Mouse (Mus musculus) kidney, postnatal 10 days (tissue): ENCODE measurements at regions not wholly inside any gene's neighbourhood (a gene's known extent, or its start where the extent isn't known, plus 50 kb on each side); places are given as distances from the start of the nearest gene placed in this dataset.
A peak's percentile ranks its signal among the peaks of the same experiment; 100 is the strongest.

Experiments
- DNase-seq: peaks from one replicate; pipeline ENCODE4 v3.0.0; 2021; ENCODE audit warnings: mixed read lengths

DNA sequence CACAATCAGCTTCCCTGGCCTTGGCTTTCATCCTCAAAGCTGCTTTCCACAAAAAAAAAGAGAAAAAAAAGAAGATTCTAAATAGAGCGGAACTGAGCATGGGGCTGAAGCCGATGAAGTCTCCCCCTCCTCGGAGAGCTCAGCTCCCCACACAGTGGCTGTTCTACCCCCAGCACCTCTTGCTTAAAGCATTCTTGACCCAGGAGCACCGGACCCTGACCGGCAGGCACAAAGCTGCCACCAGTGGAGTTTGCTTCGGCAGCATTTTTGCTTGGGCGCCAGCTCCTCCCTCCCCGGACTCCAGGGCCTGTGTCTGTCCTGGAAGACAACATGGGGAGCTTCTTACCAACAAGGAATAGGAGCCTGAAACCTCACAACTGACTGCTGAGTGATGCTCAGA is 249.4 kb downstream of the Sox9 start:
- DNase-seq: peak; percentile 62

DNA sequence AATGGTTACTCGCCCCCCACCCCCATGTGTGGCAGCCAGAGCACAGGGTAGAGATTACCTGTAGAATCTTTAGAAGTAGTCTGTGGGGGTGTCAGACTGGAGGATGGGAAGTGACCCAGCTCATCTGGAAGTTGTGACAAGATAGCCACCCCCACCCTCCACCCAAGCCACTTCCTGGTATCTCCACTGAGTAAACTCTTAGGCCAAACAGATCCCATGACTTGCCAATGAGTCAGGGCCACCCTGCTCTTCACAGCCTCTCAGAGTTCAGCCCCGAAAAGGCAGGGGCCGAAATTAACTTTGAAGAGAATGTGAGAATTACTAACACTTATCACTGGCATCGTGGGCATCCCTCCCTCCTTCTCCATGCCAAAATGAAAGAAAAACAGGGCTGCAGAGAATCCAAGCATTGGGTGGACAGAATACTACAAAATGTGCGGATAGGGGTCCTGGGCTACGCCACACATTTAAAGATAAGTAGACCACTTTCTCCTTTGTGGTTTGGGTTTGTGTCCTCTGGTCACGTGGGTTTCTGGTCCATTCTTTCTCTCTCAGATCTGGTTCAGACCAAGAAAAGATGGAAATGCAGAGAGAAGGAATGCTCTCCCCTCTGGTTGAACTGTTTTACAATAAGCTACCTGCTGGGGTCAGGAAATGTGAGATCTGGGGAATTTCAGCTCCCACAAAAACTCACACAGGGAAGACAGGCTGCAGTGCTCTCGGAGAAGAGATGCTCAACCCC is 250.6 kb downstream of the Sox9 start:
- DNase-seq: no peak

GRCm38 (mm10) chr11:113034911-113035310 is 252.9 kb downstream of the Sox9 start:
- DNase-seq: no peak

- DNase-seq: no peak
Observed at GRCm38 (mm10) chr11:113037736-113038135, 255.7 kb downstream of the Sox9 start.

GRCm38 (mm10) chr11:113042710-113043109 is 260.7 kb downstream of the Sox9 start:
- no peak for DNase-seq

DNA sequence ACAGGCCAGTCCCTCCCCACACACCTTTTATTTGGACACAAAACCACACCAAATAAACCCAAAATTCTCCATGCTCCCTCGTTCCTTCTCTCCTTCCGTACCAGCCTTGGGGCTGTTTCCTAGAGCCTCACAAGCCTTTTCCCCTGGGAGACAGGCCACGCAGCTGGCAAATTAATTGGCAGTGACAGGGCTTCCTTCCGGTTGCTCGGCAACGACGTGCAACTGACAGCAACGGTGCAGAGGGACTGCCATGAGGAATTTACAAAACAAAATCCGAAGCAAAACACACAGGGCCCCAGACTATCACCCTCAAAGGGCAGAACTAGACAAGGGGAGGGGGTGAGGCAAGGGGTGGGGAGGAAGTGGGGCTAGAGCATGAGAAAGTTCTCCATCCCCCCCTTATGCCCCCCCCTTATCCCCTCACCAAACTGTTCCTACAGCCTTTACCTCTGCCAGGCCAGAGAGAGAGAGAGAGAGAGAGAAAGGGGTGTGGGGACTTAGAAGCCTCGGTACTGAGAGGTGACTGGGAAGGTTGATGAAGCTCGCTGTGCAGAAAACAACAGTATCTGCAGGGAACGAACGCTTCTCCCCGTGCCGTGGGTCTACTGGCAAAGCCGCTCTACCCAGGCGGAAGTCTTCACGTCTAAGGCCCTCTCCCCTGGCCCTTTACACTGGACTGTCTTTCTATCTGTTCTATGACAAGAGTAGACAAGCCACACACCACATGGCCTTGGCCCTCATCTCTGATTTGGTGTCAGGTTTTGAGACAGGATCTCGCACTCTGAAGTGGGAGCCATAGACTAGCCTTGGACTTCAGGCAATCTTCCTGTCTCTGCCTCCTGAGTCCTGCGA is 264.4 kb downstream of the Sox9 start:
- peak; percentile 65 for DNase-seq

DNA sequence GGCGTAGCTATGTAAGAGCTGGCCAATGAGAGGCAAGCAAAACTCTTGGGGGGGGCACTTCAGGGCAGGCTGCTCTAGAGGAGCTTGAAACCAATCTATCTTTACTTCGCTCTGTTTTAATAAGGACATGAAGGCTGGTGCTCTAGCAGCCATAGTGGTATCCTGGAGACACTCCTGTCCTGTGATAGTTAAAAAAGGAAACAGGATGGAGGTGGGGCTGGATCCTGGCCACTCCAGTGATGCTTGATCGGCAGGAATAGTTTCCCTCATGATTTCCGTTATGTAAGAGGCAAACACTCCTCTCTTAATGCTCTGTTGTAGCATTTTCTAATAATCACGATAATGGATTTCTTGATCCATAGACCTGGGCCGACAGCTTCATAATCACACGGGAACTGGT is 266.1 kb downstream of the Sox9 start:
- DNase-seq: no peak

- DNase-seq: no peak
Observed at GRCm38 (mm10) chr11:113049593-113049992, 267.6 kb downstream of the Sox9 start.

DNA sequence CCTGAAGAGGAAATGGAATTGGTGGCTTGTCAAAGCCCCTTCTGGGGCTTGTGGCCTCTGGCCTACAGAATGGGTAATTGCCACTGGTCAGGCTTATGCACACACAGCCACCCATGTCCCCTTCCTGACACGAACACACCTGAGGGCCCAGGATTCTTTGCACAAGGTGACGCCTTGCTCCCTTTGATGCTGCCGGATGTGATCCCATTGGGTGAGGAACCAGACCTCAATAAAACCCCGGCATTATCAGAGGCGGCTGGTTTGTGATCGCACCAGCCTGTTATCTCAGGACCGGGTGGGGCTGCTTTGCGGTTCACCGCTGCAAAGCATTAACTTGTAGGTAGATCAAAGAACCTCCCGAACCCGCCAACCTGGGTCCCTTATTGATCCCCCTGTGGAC is 270.5 kb downstream of the Sox9 start:
- DNase-seq: no peak

DNA sequence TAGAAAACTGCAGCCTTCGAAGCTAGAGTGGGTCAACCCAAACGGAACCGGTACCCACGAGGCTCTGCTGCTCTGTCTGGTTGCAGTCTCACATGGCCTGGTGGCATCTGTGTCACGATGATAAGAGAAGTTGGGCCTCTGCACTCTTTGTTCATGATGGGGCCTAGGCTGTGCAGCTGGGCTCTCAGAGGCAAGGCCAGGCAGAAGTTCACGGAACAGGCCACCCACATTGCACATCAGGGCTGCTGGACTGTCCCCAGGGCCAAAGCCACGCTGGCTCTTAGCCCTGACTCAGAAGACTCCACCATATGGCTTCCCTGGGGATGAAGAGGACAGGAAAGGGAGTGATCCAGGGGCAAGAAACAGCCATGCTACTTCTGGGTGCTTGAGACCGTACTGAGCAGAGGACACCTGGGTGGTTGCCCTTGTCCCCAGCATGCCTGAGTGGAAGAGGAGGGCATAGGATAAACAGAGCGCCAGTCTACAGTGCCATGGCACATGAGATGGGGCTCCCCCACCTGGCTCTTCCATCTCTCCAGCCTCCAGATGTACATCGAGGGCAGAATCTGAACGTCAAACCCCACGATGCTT is 274.1 kb downstream of the Sox9 start:
- peak; percentile 62 for DNase-seq

- DNase-seq: no peak
Observed at GRCm38 (mm10) chr11:113056824-113057223, 274.8 kb downstream of the Sox9 start.

DNA sequence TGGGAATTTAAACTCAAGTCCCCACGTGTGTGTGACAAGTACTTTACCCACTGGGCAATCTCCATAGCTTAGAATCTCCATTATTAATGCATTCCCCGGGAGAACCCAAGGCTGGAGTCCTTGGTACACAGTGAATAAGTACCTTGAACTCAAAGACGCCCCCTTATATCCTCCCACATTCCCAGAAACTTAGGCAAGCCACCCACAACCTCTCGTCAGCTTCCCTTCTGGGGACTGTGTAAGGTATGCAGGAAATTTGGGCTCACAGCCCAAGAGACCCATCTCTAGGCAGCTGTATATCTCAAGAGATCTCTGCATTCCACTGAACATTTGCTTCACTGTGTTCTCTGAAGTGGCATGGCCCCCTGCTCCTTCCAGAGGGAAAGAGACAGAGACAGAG is 288.3 kb downstream of the Sox9 start:
- no peak for DNase-seq

- DNase-seq: no peak
Observed at GRCm38 (mm10) chr11:113071942-113072341, 289.9 kb downstream of the Sox9 start.

GRCm38 (mm10) chr11:113074328-113074727 is 292.3 kb downstream of the Sox9 start:
- no peak for DNase-seq

DNA sequence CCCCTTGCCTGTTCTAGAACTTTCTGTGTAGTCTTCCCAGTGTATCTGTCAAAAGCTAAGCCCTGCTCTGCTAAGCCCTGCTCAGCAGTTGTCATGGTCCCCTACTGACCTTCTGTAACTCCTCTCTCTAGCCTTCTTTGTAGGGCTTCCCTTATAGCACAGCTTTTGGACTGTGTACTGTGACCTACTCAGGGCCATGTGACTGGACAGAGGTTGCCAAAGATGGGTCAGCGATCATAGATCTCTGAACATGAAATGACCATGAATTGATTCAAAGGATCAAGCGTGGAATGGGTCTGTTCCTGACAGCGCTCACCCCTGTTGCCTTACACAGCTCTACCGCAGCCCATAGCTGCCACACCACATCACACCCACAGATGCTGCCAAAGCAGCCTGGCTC is 294.3 kb downstream of the Sox9 start:
- no peak for DNase-seq

- no peak for DNase-seq
Observed at GRCm38 (mm10) chr11:113080311-113080710, 298.3 kb downstream of the Sox9 start.

DNA sequence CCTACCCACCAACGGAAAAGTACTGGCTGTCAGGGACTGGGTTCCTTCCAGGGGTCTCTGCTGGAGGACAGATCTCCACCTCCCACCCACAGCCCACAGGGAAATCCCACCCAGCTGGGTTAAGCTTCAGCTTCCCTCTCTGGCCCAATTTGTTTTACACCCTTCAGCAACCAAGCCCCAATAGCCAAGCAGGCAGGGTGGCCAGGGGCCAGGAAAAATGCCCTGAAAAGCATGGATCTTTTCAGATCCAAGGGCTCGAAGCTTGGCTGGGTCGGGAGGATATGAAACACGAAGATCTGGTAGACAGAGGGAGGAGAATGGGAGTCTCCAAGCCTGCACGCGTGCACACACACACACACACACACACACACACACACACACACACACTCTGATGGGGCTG is 302.4 kb downstream of the Sox9 start:
- no peak for DNase-seq

DNA sequence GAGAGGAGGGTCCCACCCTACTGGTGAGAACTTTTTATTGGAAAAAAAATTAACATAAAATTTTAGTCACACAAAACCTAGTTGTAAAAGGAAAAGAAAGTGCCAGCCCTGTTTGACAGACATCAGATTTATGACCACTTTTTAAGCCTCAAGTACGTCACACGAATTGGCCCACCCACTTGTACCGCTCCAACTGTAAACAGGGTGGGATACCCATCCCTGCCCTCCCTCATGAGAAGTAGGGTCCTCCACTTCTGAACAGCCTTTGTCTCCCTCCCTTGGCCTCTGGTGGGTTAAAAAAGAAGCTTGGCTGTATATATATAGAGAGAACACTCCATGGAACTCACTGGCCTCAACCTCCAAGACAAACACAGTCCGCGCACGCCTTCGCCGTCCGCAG is 303.5 kb downstream of the Sox9 start:
- no peak for DNase-seq

DNA sequence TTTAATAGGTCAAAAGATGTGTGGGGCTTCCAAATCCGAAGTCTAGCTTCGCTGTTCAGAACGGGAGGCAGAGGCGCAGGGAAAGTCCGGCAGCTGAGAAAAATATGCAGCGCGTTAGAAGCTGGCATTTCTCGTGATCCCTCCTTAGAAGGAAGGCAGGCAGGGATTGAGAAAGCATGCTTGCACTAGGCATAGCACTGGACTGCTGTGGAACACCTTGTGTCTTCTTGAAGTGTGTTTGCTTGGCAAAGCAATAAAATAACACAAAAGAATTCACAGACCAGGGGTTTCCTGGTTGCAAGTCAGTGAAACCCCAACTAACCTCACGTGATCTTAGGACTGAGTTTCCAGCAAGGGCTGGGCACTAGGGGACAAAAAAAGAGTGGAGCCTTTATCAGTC is 305.1 kb downstream of the Sox9 start:
- no peak for DNase-seq

GRCm38 (mm10) chr11:113089637-113090351 is 307.8 kb downstream of the Sox9 start:
- DNase-seq: no peak

DNA sequence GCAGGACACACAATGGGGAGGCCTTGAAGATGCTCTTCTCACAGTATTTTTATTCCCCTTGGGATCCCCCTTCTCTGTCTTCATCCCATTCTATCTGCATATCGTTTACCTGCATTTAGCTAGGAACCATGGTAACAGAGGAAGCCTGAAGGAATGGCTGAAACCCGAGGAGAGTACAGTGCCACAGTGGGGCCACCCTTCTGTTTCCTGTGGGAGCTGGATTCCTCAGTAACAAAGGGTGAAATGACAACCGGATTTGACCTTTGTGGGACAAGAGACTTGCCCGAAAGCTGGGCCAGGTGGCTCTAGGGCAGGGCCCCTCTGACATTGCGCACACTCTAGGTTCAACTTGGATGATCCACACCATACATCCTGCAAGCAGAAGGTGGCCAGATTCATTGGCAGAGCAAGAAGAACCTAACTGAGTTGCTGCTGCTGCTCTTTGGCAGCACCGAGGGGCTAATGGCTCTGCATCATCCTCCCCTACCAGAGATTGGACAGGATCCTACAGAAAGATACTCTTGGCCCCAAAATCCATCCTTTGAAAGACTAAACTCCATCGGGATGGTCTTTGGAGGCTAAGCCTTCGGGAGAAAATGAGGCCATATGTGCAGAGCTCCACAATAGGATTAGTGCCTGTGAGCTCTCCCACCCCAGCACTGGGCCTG is 310.0 kb downstream of the Sox9 start:
- no peak for DNase-seq

DNA sequence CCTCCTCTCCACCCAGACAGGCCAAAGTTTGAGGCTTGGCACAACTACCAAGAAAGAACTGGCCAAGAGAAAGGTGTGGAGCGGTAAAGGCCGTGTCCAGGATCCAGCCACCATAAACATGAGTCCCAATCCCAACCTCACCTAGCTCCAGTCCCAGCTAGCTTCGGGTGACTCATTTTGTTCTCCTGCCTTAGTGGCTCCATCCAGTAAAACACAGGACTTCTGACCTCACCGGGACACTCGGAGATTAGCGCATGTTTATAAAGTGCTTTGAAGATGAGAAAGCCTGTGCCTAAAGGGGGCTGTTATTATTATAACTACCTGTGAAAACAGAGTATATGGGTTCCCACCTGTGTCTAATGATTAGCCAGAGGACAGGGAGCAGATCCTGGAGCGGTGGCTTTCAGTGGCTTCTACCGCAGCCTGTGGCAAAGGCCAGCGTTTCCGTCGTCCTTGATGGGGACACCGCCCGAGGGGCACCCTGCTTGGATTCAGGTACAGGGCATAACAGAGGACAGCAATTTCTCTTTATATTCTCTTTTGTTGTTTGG is 311.9 kb downstream of the Sox9 start:
- no peak for DNase-seq
